22 mouse cellular contexts compared by ENCODE assay signal in genomic region chr13:54401180-54401569, GRCm38 (mm10). TPM values are rescaled to one million over a fixed set of nuclear protein-coding genes. Genes with fewer than 3 reads are reported as not detected.
"Had no signal": no experiment of that assay in that cellular context is flagged by ENCODE, and none has a peak within 500 bp of the region (broad histone marks: within the 10 kb centered on the region; RNA-seq: fewer than 3 reads in every experiment).

No protein-coding gene starts in this region.

- H3K9me3 ChIP-seq: limb, embryonic 12.5 days; limb, embryonic 15.5 days; midbrain, embryonic 15.5 days; neural tube, embryonic 12.5 days; neural tube, embryonic 15.5 days had no signal

- H3K9ac ChIP-seq: limb, embryonic 12.5 days; limb, embryonic 15.5 days; liver, embryonic 14.5 days; liver, postnatal 0 days; midbrain, embryonic 12.5 days; midbrain, embryonic 15.5 days; neural tube, embryonic 12.5 days; neural tube, embryonic 15.5 days had no signal

- H3K27ac ChIP-seq: kidney, postnatal 0 days; limb, embryonic 12.5 days; limb, embryonic 15.5 days; liver, embryonic 14.5 days; macrophage; midbrain, embryonic 12.5 days; midbrain, embryonic 15.5 days; neural tube, embryonic 12.5 days; neural tube, embryonic 15.5 days; stomach, postnatal 0 days had no signal

- H3K4me2 ChIP-seq: limb, embryonic 12.5 days; limb, embryonic 15.5 days; liver, embryonic 11.5 days; midbrain, embryonic 12.5 days; midbrain, embryonic 15.5 days; neural tube, embryonic 12.5 days; neural tube, embryonic 15.5 days had no signal

- DNase-seq: kidney, adult 2 months; kidney, postnatal 25 days; left cerebral cortex, postnatal 4 days; liver, postnatal 0 days; lung, postnatal 14 days; right cerebral cortex, adult 18-20 months; right cerebral cortex, postnatal 14 days; right cerebral cortex, postnatal 4 days; thymus, adult 2 months; thymus, postnatal 14 days; thymus, postnatal 4 days had no signal

- ATAC-seq: liver, postnatal 0 days; midbrain, embryonic 15.5 days had no signal

- H3K36me3 ChIP-seq: limb, embryonic 12.5 days; limb, embryonic 15.5 days; midbrain, embryonic 12.5 days; midbrain, embryonic 15.5 days; neural tube, embryonic 12.5 days; neural tube, embryonic 15.5 days had no signal

- H3K4me3 ChIP-seq: limb, embryonic 12.5 days; limb, embryonic 15.5 days; midbrain, embryonic 12.5 days; midbrain, embryonic 15.5 days; neural tube, embryonic 12.5 days; neural tube, embryonic 15.5 days had no signal

- H3K27me3 ChIP-seq: limb, embryonic 12.5 days; limb, embryonic 15.5 days; midbrain, embryonic 15.5 days; neural tube, embryonic 12.5 days; neural tube, embryonic 15.5 days had no signal

RNA-seq across cellular contexts. Expression of gene Cplx2, which starts 30.0 kb away (rescaled TPM):
- polyA plus RNA-seq: macrophage had no signal
